Mouse (Mus musculus) myocyte (in vitro differentiated cells): ENCODE data around the gene Atrnl1. TPM values are rescaled to one million over a fixed set of nuclear protein-coding genes. Genes with fewer than 3 reads are reported as not detected.
"Not testable (repeated sequence)": the region's sequence is repeated elsewhere in the genome, so short reads cannot be mapped to it uniquely, and the experiment has no call there.

ENCODE experiments used
- H3K27me3 ChIP-seq: one replicate; pipeline ENCODE4 v1.6.1; 2011; ENCODE audit not compliant: control insufficient read depth, insufficient read depth, insufficient read length
- H3K36me3 ChIP-seq: one replicate; pipeline ENCODE4 v1.6.1; 2011; ENCODE audit not compliant: control insufficient read depth, insufficient read depth
- H3K4me2 ChIP-seq: one replicate; pipeline ENCODE4 v1.6.1; 2011; ENCODE audit warnings: low read depth, control low read depth
- H3K4me3 ChIP-seq: one replicate; pipeline ENCODE4 v1.5.1; 2011; ENCODE audit warnings: mild to moderate bottlenecking, control low read depth, moderate library complexity
- H3K79me2 ChIP-seq: one replicate; pipeline ENCODE4 v1.6.1; 2011; ENCODE audit not compliant: control insufficient read depth, insufficient read depth
- H3ac ChIP-seq: one replicate; pipeline ENCODE4 v1.6.1; 2011; ENCODE audit not compliant: control insufficient read depth, insufficient read length
- CEBPB ChIP-seq: IDR thresholded peaks from 2 replicates; pipeline ENCODE4 v1.6.1; 2011; ENCODE audit warnings: mild to moderate bottlenecking, moderate library complexity; ENCODE audit not compliant: poor library complexity, insufficient read depth, severe bottlenecking
- E2F4 ChIP-seq: IDR thresholded peaks from one replicate; pipeline ENCODE4 v1.6.1; 2011; ENCODE audit warnings: mild to moderate bottlenecking, control low read depth, moderate library complexity; ENCODE audit not compliant: insufficient read depth
- MAX ChIP-seq: IDR thresholded peaks from one replicate; pipeline ENCODE4 v1.6.1; 2011; ENCODE audit warnings: low read depth, mild to moderate bottlenecking, control low read depth
- MYOD1 ChIP-seq, 3 experiments: IDR thresholded peaks; one replicate each; pipeline ENCODE4 v1.6.1; 2011; ENCODE audit warnings: control low read depth in 2 of 3, low read depth in 2 of 3, mild to moderate bottlenecking in 2 of 3, moderate library complexity in 1 of 3; ENCODE audit not compliant: insufficient read length in 2 of 3, control insufficient read depth in 1 of 3
- MYOG ChIP-seq, 3 experiments: IDR thresholded peaks; one replicate each; pipeline ENCODE4 v1.6.1; 2011; ENCODE audit warnings: control low read depth in 2 of 3, low read depth in 2 of 3, mild to moderate bottlenecking in 2 of 3; ENCODE audit not compliant: insufficient read length in 2 of 3, control insufficient read depth in 1 of 3, insufficient read depth in 1 of 3
- POLR2A ChIP-seq: IDR thresholded peaks from one replicate; pipeline ENCODE4 v1.6.1; 2011; ENCODE audit warnings: low read depth, mild to moderate bottlenecking, control low read depth, moderate library complexity; ENCODE audit not compliant: insufficient read length
- POLR2AphosphoS2 ChIP-seq: IDR thresholded peaks from one replicate; pipeline ENCODE4 v1.6.1; 2011; ENCODE audit warnings: low read depth, control low read depth; ENCODE audit not compliant: insufficient read length
- REST ChIP-seq: IDR thresholded peaks from one replicate; pipeline ENCODE4 v1.6.1; 2011; ENCODE audit warnings: mild to moderate bottlenecking, control low read depth, moderate library complexity; ENCODE audit not compliant: insufficient read depth, insufficient read length
- SRF ChIP-seq: IDR thresholded peaks from one replicate; pipeline ENCODE4 v1.6.1; 2011; ENCODE audit warnings: low read depth; ENCODE audit not compliant: control insufficient read depth, insufficient read length
- TCF12 ChIP-seq: IDR thresholded peaks from one replicate; pipeline ENCODE4 v1.6.1; 2011; ENCODE audit warnings: mild to moderate bottlenecking, control low read depth; ENCODE audit not compliant: poor library complexity, insufficient read depth, severe bottlenecking
- TCF3 ChIP-seq: IDR thresholded peaks from one replicate; pipeline ENCODE4 v1.6.1; 2011; ENCODE audit warnings: low read depth, control low read depth; ENCODE audit not compliant: insufficient read length
- USF1 ChIP-seq: IDR thresholded peaks from one replicate; pipeline ENCODE4 v1.6.1; 2011; ENCODE audit warnings: low read depth, mild to moderate bottlenecking, control low read depth, moderate library complexity
- polyA plus RNA-seq: library from polyadenylated mRNA; unstranded; fragments of >200 nt; fragmentation: generic; extraction: Trizol; gene quantifications from one replicate; pipeline ENCODE4 v1.2.1, GENCODE M21; 2012; ENCODE audit warnings: missing spikeins

Gene Atrnl1
- polyA plus RNA-seq, 1 experiment: 5.4 TPM

GRCm38 (mm10) chr19:57679455-57679854 lies 68.6 kb downstream of the Atrnl1 start:
- H3K36me3 ChIP-seq: no peaks in the 10 kb centered on the region
- H3K4me2 ChIP-seq: no peak overlapping the region
- H3K79me2 ChIP-seq: no peaks in the 10 kb centered on the region
- H3ac ChIP-seq: no peak overlapping the region
- no peak overlapping the region for H3K4me3 ChIP-seq
- H3K27me3 ChIP-seq: no peaks in the 10 kb centered on the region
- TF ChIP-seq REST: no peak
- no peak for TF ChIP-seq POLR2A
- no peak for TF ChIP-seq MAX
- TF ChIP-seq MYOD1 (IDR thresholded peaks at IDR 0.05; ENCODE audit: control insufficient read depth in 1 of 3, insufficient read length in 2 of 3, low read depth in 2 of 3): no peak
- no peak for TF ChIP-seq MYOG (IDR thresholded peaks at IDR 0.05; ENCODE audit: control insufficient read depth in 1 of 3, insufficient read depth in 1 of 3, insufficient read length in 2 of 3, low read depth in 2 of 3)
- no peak for TF ChIP-seq SRF
- TF ChIP-seq CEBPB: no peak
- TF ChIP-seq USF1: no peak
- TF ChIP-seq TCF12: no peak
- no peak for TF ChIP-seq E2F4
- TF ChIP-seq POLR2AphosphoS2: no peak

- no peak overlapping the region for H3ac ChIP-seq
- H3K79me2 ChIP-seq: no peaks in the 10 kb centered on the region
- no peak overlapping the region for H3K4me3 ChIP-seq
- TF ChIP-seq MYOG (IDR thresholded peaks at IDR 0.05; ENCODE audit: control insufficient read depth in 1 of 3, insufficient read depth in 1 of 3, insufficient read length in 2 of 3, low read depth in 2 of 3) (peak in 2 of 3 experiments; percentile 13 to 63), MYOD1 (IDR thresholded peaks at IDR 0.05; ENCODE audit: control insufficient read depth in 1 of 3, insufficient read length in 2 of 3, low read depth in 2 of 3) (peak in 2 of 3 experiments; percentile 52 to 59), E2F4 (no peak)
- no peak overlapping the region for H3K4me2 ChIP-seq
- no peaks in the 10 kb centered on the region for H3K27me3 ChIP-seq
- no peaks in the 10 kb centered on the region for H3K36me3 ChIP-seq
Measured at GRCm38 (mm10) chr19:57686596-57686995, 75.8 kb downstream of the Atrnl1 start.

- no peaks in the 10 kb centered on the region for H3K27me3 ChIP-seq
- H3K36me3 ChIP-seq: no peaks in the 10 kb centered on the region
- TF ChIP-seq CEBPB (no peak), TCF12 (no peak), MAX (no peak), MYOD1 (IDR thresholded peaks at IDR 0.05; ENCODE audit: control insufficient read depth in 1 of 3, insufficient read length in 2 of 3, low read depth in 2 of 3) (no peak), POLR2A (no peak), SRF (no peak)
Measured at GRCm38 (mm10) chr19:57692566-57692965, 81.7 kb downstream of the Atrnl1 start.

GRCm38 (mm10) chr19:57696781-57697180 lies 85.9 kb downstream of the Atrnl1 start:
- H3K36me3 ChIP-seq, H3K27me3 ChIP-seq, H3K4me3 ChIP-seq, H3K4me2 ChIP-seq, H3K79me2 ChIP-seq, H3ac ChIP-seq: not testable (repeated sequence)

More at GRCm38 (mm10) chr19:57692566-57692965, 81.7 kb downstream of the Atrnl1 start:
- Histone ChIP-seq H3K4me3 (no peak overlapping the region), H3K4me2 (no peak overlapping the region), H3K79me2 (no peaks in the 10 kb centered on the region), H3ac (no peak overlapping the region)

GRCm38 (mm10) chr19:57713138-57713537 lies 102.3 kb downstream of the Atrnl1 start:
- Histone ChIP-seq H3ac (no peak overlapping the region), H3K4me2 (no peak overlapping the region), H3K36me3 (peaks cover 4% of the 10 kb centered on the region), H3K27me3 (no peaks in the 10 kb centered on the region), H3K4me3 (no peak overlapping the region), H3K79me2 (no peaks in the 10 kb centered on the region)
- TF ChIP-seq SRF (no peak), MYOG (IDR thresholded peaks at IDR 0.05; ENCODE audit: control insufficient read depth in 1 of 3, insufficient read depth in 1 of 3, insufficient read length in 2 of 3, low read depth in 2 of 3) (no peak), REST (no peak), POLR2AphosphoS2 (no peak), E2F4 (no peak), MAX (no peak), USF1 (no peak), MYOD1 (IDR thresholded peaks at IDR 0.05; ENCODE audit: control insufficient read depth in 1 of 3, insufficient read length in 2 of 3, low read depth in 2 of 3) (no peak)

- Histone ChIP-seq H3K36me3 (no peaks in the 10 kb centered on the region), H3K4me3 (no peak overlapping the region), H3K27me3 (no peaks in the 10 kb centered on the region), H3ac (no peak overlapping the region), H3K79me2 (no peaks in the 10 kb centered on the region), H3K4me2 (no peak overlapping the region)
- TF ChIP-seq TCF12: no peak
- no peak for TF ChIP-seq REST
- TF ChIP-seq POLR2AphosphoS2: no peak
- no peak for TF ChIP-seq TCF3
- TF ChIP-seq MYOD1 (IDR thresholded peaks at IDR 0.05; ENCODE audit: control insufficient read depth in 1 of 3, insufficient read length in 2 of 3, low read depth in 2 of 3): no peak
- TF ChIP-seq CEBPB: no peak
- no peak for TF ChIP-seq MYOG (IDR thresholded peaks at IDR 0.05; ENCODE audit: control insufficient read depth in 1 of 3, insufficient read depth in 1 of 3, insufficient read length in 2 of 3, low read depth in 2 of 3)
- no peak for TF ChIP-seq SRF
- no peak for TF ChIP-seq USF1
- no peak for TF ChIP-seq MAX
- no peak for TF ChIP-seq E2F4
- TF ChIP-seq POLR2A: no peak
Measured at GRCm38 (mm10) chr19:57724920-57725319, 114.1 kb downstream of the Atrnl1 start.
